Mouse (Mus musculus): ENCODE results near the gene Ttc33. TPM values are rescaled to one million over a fixed set of nuclear protein-coding genes. Genes with fewer than 3 reads are reported as not detected.

The Ttc33 gene
- polyA plus RNA-seq, 1 experiment from 2014 or later, result 40.9 TPM

DNA sequence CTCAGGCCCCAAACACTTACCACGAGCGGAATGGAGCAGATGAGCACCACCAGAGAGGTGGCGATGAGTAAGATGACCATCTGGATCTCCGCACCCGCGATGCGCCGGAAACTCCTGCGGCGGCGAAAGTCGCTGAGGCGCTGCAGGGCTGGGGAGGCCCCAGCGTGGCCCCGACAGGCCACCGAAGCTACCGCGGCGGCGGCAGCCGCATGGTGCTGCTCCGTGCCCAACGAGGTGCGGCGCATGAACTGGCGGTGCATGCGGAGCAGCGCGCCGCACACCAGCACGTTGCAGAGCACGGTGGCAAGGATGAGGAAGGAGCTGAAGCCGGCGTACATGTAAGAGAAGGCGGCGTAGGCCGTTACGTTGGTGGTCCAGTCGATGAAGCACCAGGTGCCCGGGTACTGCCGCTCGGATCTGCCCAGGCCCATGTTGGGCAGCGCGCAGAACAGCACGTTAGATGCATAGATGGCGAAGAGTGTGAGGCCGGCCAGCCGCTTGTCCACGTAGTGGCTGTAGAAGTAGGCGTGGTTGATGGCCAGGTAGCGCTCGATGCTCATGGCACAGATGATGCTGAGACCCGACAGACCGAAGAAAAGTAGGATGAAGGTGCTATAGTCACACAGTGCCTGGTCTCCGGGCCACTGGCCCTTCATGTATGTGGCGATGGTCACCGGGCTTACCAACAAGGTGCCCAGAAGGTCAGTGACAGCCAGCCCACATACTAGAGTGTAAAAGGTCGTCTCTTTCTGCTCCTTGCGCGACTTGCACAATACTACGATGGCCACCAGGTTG lies 57.1 kb downstream of the Ttc33 start:
- Histone ChIP-seq H3K4me1 (replicated peaks) (peaks cover 27% of the 10 kb centered on the region), H3K4me3 (replicated peaks) (peak overlapping the region; percentile 54), H3K9ac (replicated peaks) (peak overlapping the region; percentile 59), H3K36me3 (no peaks in the 10 kb centered on the region), H3K9me3 (no peaks in the 10 kb centered on the region), H3K27ac (no peak overlapping the region), H3K4me2 (peak overlapping the region; percentile 98), H3K27me3 (peaks cover 41% of the 10 kb centered on the region)
- 2% methylated on average over 61 of the region's 61 CpGs for WGBS
- peak; percentile 28; the same call in 1 of the 2 replicates for ATAC-seq (ENCODE audit: insufficient number of reproducible peaks, insufficient read depth, low FRiP score, low TSS enrichment, low read depth)

DNA sequence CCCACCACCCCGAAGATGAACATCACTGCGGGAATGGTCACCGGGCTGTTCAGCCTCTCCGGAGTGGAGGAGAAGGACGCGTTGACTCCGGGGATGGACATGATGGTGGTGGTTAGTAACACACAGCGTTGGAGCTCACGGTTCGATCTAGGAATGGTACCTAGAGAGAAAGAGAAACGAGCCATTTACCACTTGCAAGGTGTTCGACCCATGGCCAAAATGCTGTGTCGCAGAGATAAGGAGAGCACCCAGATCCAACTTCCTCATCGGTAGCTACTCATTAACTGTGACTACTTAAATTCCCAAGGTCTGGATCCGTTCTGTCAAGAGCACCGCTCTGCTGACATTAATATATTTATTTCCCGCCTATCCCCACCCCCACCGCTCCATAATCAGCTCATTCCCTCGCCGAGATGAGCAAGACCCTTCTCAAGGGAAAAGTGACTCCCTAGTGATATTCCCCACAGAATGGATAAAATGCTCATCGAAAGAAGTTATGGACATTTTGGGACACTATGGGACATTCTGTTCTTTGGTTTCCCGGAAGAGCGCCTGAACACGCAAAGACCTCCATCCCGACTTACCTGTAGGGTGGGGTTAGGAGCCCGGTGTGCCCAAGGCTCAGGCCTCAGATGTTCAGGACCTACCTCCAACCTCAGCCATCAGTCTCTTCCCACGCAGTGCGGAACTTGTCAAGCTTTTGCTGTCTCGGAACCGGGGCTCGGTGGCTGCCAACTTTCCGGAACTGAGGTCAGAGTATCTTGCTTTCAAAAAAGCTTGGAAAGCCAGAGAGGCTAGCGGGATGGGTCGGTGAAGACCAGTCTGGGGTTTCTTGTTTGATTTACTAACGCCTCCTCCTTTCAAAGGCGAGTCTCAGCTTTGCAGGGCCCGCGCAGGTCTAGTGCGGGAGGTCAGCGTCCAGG lies 58.0 kb downstream of the Ttc33 start:
- ATAC-seq (ENCODE audit: insufficient number of reproducible peaks, insufficient read depth, low FRiP score, low TSS enrichment, low read depth), result no peak
- 7% methylated on average over 40 of the region's 40 CpGs for WGBS

DNA sequence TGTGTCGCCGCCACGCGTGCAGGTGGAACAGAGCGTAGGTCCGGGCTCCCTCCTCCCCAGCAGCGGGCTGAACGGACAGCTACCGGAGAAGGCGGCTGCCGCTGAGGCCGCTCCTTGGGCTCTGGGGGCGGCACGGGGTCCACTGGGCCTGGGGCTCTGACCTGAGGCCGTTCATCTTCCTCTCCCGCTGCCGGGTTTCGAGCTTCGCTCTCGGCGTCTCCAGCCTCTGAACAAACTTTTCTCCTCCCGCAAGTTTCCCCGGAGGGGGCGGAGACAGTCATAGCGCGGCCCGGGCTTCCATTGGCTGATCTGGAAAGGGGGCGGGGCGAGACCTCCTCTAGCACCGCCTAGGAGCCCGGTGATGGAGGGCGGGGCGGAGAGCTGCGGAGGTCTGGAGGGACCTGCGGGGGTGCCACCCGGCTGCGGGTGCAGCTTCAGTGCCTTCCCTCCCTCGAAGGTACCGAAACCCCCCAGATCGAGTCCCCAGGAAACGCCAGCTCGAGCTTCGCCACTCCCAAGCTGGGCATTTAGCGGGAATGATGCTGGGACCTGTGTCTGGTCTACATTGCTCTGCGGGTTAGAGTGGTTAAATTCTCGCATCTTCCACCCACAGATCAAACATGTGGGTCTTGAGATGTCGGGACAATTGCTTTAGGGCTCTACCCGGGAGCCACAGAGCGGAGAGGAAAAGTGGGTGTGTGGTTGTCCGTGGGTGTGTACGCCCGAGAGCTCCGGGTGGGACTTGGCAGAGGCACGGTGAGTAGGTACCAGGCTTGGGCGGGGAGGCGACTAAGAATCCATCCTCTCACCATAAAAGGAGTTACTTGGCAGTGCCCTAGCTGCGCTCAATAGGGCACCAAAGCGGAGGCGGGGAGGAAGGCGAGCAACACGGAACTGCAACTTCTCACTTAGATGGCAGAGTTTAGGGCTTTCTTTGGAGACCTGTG lies 58.9 kb downstream of the Ttc33 start, which contains the start of gene Ptger4:
TSS of gene Ptger4 (minus strand) at position 229 of the 947 bp plus-strand sequence.
- Histone ChIP-seq H3K9me3 (no peaks in the 10 kb centered on the region), H3K4me3 (replicated peaks) (peak within 1 kb of the TSS; percentile 54), H3K27me3 (peaks cover 40% of the 10 kb centered on the region), H3K9ac (replicated peaks) (0 out of 2 replicates have a peak within 1 kb of the TSS, but pooled peaks have one; percentile 44), H3K27ac (no peak within 1 kb of the TSS), H3K36me3 (no peaks in the 10 kb centered on the region), H3K4me2 (peak within 1 kb of the TSS; percentile 98), H3K4me1 (replicated peaks) (peaks cover 27% of the 10 kb centered on the region)
- WGBS, result under 1% methylated on average over 61 of the region's 61 CpGs
- ATAC-seq (ENCODE audit: insufficient number of reproducible peaks, insufficient read depth, low FRiP score, low TSS enrichment, low read depth), result peak; percentile 93

More for the DNA sequence above, 58.0 kb downstream of the Ttc33 start:
- H3K27ac ChIP-seq, result no peak overlapping the region
- H3K9ac ChIP-seq (replicated peaks), result 0 out of 2 replicates have a peak overlapping the region, but pooled peaks have one; percentile 44
- peak overlapping the region; percentile 98 for H3K4me2 ChIP-seq
- H3K36me3 ChIP-seq, result no peaks in the 10 kb centered on the region
- H3K4me3 ChIP-seq (replicated peaks), result peak overlapping the region; percentile 54
- H3K27me3 ChIP-seq, result peaks cover 41% of the 10 kb centered on the region
- H3K9me3 ChIP-seq, result no peaks in the 10 kb centered on the region
- peaks cover 27% of the 10 kb centered on the region for H3K4me1 ChIP-seq (replicated peaks)

DNA sequence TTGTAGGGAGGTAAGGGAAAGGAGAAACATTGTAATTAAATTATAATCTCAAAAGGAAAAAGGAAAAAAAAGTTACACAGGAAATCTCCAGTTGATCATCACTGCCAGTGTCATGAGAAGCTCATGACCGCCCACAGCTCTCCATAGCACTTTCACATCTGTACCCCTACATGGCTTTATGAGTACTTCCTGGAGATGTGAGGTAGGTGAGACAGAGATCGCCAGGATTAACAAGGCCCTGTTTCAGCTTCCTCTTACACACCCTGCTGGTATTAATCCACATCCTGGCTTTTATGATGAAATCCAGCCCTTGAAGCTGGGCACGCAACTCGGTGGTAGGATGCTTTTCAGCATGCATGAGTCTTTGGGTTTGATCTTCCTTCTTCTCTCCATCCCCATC lies 64.9 kb downstream of the Ttc33 start:
- no peak overlapping the region for H3K27ac ChIP-seq
- H3K4me2 ChIP-seq, result no peak overlapping the region
- H3K36me3 ChIP-seq, result no peaks in the 10 kb centered on the region
- no peaks in the 10 kb centered on the region for H3K4me1 ChIP-seq (replicated peaks)
- H3K27me3 ChIP-seq, result no peaks in the 10 kb centered on the region
- 62% methylated on average over 4 of the region's 4 CpGs for WGBS
- H3K9ac ChIP-seq (replicated peaks), result no peak overlapping the region
- H3K4me3 ChIP-seq (replicated peaks), result no peak overlapping the region
- no peak for ATAC-seq (ENCODE audit: insufficient number of reproducible peaks, insufficient read depth, low FRiP score, low TSS enrichment, low read depth)
- H3K9me3 ChIP-seq, result no peaks in the 10 kb centered on the region

- Histone ChIP-seq H3K27ac (no peak overlapping the region), H3K4me3 (replicated peaks) (no peak overlapping the region), H3K9me3 (no peaks in the 10 kb centered on the region), H3K4me1 (replicated peaks) (0 out of 2 replicates have a peak, but pooled peaks cover 14% of the 10 kb centered on the region), H3K36me3 (no peaks in the 10 kb centered on the region), H3K9ac (replicated peaks) (no peak overlapping the region), H3K27me3 (no peaks in the 10 kb centered on the region), H3K4me2 (no peak overlapping the region)
- 24% methylated on average over 5 of the region's 5 CpGs for WGBS
- peak; percentile 66; the same call in 1 of the 2 replicates for ATAC-seq (ENCODE audit: insufficient number of reproducible peaks, insufficient read depth, low FRiP score, low TSS enrichment, low read depth)
These were observed 74.9 kb downstream of the Ttc33 start for GRCm38 (mm10) chr15:5260183-5260582.

- Histone ChIP-seq H3K27me3 (no peaks in the 10 kb centered on the region), H3K36me3 (no peaks in the 10 kb centered on the region), H3K27ac (no peak overlapping the region), H3K9ac (replicated peaks) (no peak overlapping the region), H3K4me1 (replicated peaks) (0 out of 2 replicates have a peak, but pooled peaks cover 14% of the 10 kb centered on the region), H3K4me3 (replicated peaks) (no peak overlapping the region), H3K9me3 (no peaks in the 10 kb centered on the region), H3K4me2 (no peak overlapping the region)
- ATAC-seq (ENCODE audit: insufficient number of reproducible peaks, insufficient read depth, low FRiP score, low TSS enrichment, low read depth), result no peak
- 78% methylated on average over 3 of the region's 3 CpGs for WGBS
These were observed 75.7 kb downstream of the Ttc33 start for GRCm38 (mm10) chr15:5261004-5261403.

DNA sequence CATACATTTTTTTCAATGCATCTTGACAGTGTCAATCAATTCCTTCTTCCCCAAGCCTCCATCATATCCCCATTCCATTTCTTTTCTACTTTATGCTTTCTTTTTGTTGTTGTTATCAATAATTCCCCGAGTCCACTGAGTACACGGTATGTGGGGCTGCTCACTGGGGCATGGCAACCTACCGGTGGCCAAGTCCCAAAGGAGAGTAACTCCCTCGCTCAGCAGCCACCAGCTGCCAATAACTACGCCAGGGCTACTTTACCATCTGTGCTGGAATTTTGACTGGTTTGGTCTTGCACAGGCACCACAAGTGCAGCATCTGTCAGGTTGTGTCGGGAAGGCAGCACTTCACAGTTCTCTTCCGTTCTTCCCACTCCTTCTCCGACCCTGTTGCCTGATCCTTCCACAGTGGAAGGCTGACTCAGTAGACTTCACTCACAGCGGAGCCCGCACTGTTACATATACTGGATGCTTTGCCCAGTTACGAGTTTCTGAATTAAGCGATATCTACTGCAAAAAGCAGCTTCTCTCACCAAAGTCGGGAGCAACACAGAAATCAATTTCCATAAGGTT lies 76.9 kb downstream of the Ttc33 start:
- Histone ChIP-seq H3K4me3 (replicated peaks) (no peak overlapping the region), H3K4me2 (no peak overlapping the region), H3K4me1 (replicated peaks) (0 out of 2 replicates have a peak, but pooled peaks cover 14% of the 10 kb centered on the region), H3K36me3 (no peaks in the 10 kb centered on the region), H3K9me3 (no peaks in the 10 kb centered on the region), H3K9ac (replicated peaks) (no peak overlapping the region), H3K27me3 (no peaks in the 10 kb centered on the region), H3K27ac (no peak overlapping the region)
- no peak for ATAC-seq (ENCODE audit: insufficient number of reproducible peaks, insufficient read depth, low FRiP score, low TSS enrichment, low read depth)
- WGBS, result 81% methylated on average over 13 of the region's 13 CpGs

DNA sequence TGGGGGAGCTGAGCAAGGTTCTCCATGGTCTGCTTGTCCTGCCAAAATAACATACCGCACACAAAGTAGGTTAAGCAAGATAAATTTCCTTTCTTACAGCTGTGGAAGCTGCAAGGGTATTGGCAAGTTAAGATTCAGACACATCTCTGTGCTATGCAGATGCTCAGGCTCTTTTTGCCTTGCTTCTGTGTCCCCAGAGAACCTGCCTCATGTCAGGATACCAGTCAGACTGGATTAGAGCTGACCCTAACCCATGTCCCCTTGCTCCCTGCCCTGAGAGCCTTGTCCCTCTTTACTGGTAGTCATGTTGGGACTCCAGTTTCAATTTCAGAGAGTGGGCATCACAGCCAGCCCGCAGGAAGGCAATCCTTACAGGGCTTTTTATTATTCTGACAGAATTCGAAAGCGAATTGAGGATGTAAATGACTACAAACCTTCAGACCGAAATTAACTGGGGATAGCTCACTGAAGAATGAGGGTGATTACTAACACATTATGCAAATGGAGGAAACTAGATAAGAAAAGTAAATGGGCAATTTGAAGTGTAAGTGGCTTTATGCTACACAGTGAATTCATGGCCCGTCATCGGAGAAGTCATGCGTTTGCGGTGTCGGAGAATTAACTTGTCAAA lies 77.7 kb downstream of the Ttc33 start:
- no peaks in the 10 kb centered on the region for H3K9me3 ChIP-seq
- no peak overlapping the region for H3K4me2 ChIP-seq
- no peak overlapping the region for H3K4me3 ChIP-seq (replicated peaks)
- H3K27ac ChIP-seq, result no peak overlapping the region
- ATAC-seq (ENCODE audit: insufficient number of reproducible peaks, insufficient read depth, low FRiP score, low TSS enrichment, low read depth), result no peak
- H3K9ac ChIP-seq (replicated peaks), result no peak overlapping the region
- no peaks in the 10 kb centered on the region for H3K27me3 ChIP-seq
- H3K4me1 ChIP-seq (replicated peaks), result 0 out of 2 replicates have a peak, but pooled peaks cover 14% of the 10 kb centered on the region
- H3K36me3 ChIP-seq, result no peaks in the 10 kb centered on the region
- WGBS, result 86% methylated on average over 10 of the region's 10 CpGs

DNA sequence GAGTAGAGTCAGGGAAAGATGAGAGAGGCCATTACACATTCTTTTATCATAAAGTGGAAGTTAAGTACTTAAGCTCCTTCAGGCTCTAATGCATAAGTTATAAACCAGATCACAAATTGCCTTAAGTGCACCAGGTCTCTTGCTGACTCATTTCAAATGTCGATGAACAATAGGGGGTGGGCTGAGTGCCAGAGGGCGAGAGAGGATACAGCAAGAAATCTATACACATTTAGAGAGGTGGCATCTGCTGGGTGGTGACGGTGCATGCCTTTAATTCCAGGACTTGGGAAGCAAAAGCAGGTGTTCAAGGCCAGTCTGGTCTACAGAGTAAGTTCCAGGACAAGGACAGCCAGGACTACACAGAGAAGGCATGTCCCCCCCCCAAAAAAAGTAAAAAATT lies 80.8 kb downstream of the Ttc33 start:
- Histone ChIP-seq H3K36me3 (no peaks in the 10 kb centered on the region), H3K9ac (replicated peaks) (no peak overlapping the region), H3K27me3 (no peaks in the 10 kb centered on the region), H3K4me1 (replicated peaks) (no peaks in the 10 kb centered on the region), H3K4me2 (no peak overlapping the region), H3K4me3 (replicated peaks) (no peak overlapping the region), H3K27ac (no peak overlapping the region), H3K9me3 (no peaks in the 10 kb centered on the region)
- no peak for ATAC-seq (ENCODE audit: insufficient number of reproducible peaks, insufficient read depth, low FRiP score, low TSS enrichment, low read depth)
- 85% methylated on average over 3 of the region's 3 CpGs for WGBS

Measured in limb, embryonic 12.5 days (tissue).